ENCODE assay signal across 8 mouse cellular contexts in the genomic region with DNA sequence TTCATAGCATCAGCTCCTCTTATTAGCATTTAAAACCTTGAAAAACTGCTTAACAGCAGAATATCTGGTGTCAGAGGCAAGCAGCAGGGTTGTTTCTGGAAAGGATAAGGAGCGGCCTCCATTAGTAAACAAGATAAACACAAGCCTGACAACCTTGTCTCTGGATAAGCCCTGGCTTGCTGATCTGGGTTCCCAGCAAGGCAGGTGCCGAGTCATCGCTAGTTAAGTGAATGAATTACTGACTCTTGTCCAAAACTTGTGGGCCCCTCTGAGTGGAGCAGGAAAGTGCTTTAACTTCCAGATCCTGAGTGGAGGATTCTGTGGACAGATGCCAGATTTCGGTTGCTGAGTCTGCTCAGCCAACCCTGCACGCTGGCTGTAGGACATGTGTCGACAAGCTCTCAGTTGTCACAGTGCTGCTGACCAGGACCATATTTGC.
DNase-seq lines count a peak whose midpoint lies in the region; ATAC-seq lines count a peak whose summit lies in the region.

No protein-coding gene starts in this region.

- H3K4me1 ChIP-seq in forebrain, embryonic 10.5 days: peaks cover 26% of the 10 kb centered on the region
- peaks cover 13% of the 10 kb centered on the region; the same call in 1 of the 2 replicates for H3K4me1 ChIP-seq in forebrain, embryonic 13.5 days
- peaks cover 22% of the 10 kb centered on the region for H3K4me1 ChIP-seq in heart, embryonic 16.5 days (ENCODE audit: control insufficient read depth, insufficient read depth, low read length)
- peaks cover 36% of the 10 kb centered on the region for H3K4me1 ChIP-seq in liver, embryonic 11.5 days (replicated peaks; ENCODE audit: control insufficient read depth, insufficient read depth, low read length)

- ATAC-seq in forebrain, embryonic 13.5 days: no peak
- ATAC-seq in heart, embryonic 16.5 days (replicated peaks; ENCODE audit: extremely low read depth, insufficient read depth, low FRiP score): peak; percentile 30
- peak; percentile 95 for ATAC-seq in liver, embryonic 11.5 days (replicated peaks; ENCODE audit: low FRiP score)

- DNase-seq in forebrain, embryonic 10.5 days (ENCODE audit: extremely low spot score, low spot score): no peak
- peak; percentile 54 for DNase-seq in NIH3T3 (ENCODE audit: low read depth)
- DNase-seq in liver, embryonic 11.5 days (ENCODE audit: low spot score): no peak
- DNase-seq in spleen, postnatal 36 days (ENCODE audit: low spot score in 2 of 2): peak; percentile 60 to 78
- no peak for DNase-seq in left cerebral cortex, postnatal 25 days (ENCODE audit: low spot score in 2 of 2)
- no peak for DNase-seq in cerebellum, adult 9-11 months

- peak overlapping the region; percentile 73 for H3K27ac ChIP-seq in forebrain, embryonic 10.5 days
- H3K27ac ChIP-seq in forebrain, embryonic 13.5 days: no peak overlapping the region
- peak overlapping the region; percentile 84 for H3K27ac ChIP-seq in heart, embryonic 16.5 days (ENCODE audit: low read length)
- H3K27ac ChIP-seq in liver, embryonic 11.5 days (ENCODE audit: low read depth, low read length): peak overlapping the region; percentile 92

- H3K9me3 ChIP-seq in forebrain, embryonic 10.5 days: no peaks in the 10 kb centered on the region
- H3K9me3 ChIP-seq in forebrain, embryonic 13.5 days (replicated peaks): no peaks in the 10 kb centered on the region
- no peaks in the 10 kb centered on the region for H3K9me3 ChIP-seq in heart, embryonic 16.5 days (replicated peaks; ENCODE audit: control insufficient read depth, low read length)
- H3K9me3 ChIP-seq in liver, embryonic 11.5 days (ENCODE audit: control insufficient read depth, low read length): no peaks in the 10 kb centered on the region

- H3K36me3 ChIP-seq in forebrain, embryonic 10.5 days (replicated peaks): no peaks in the 10 kb centered on the region
- H3K36me3 ChIP-seq in forebrain, embryonic 13.5 days (ENCODE audit: poor library complexity, severe bottlenecking): no peaks in the 10 kb centered on the region
- no peaks in the 10 kb centered on the region for H3K36me3 ChIP-seq in heart, embryonic 16.5 days (ENCODE audit: control insufficient read depth, insufficient read depth)
- H3K36me3 ChIP-seq in liver, embryonic 11.5 days (ENCODE audit: control insufficient read depth, insufficient read depth, low read length): no peaks in the 10 kb centered on the region

- H3K4me3 ChIP-seq in forebrain, embryonic 10.5 days: no peak overlapping the region
- no peak overlapping the region for H3K4me3 ChIP-seq in forebrain, embryonic 13.5 days
- no peak overlapping the region for H3K4me3 ChIP-seq in heart, embryonic 16.5 days (ENCODE audit: low read length)
- H3K4me3 ChIP-seq in liver, embryonic 11.5 days (ENCODE audit: low read depth, low read length): no peak overlapping the region

- H3K27me3 ChIP-seq in forebrain, embryonic 10.5 days (ENCODE audit: poor library complexity, severe bottlenecking): no peaks in the 10 kb centered on the region
- H3K27me3 ChIP-seq in forebrain, embryonic 13.5 days: 0 out of 2 replicates have a peak, but pooled peaks cover 7% of the 10 kb centered on the region
- H3K27me3 ChIP-seq in heart, embryonic 16.5 days (ENCODE audit: control insufficient read depth, insufficient read depth, low read length): no peaks in the 10 kb centered on the region
- H3K27me3 ChIP-seq in liver, embryonic 11.5 days (replicated peaks; ENCODE audit: control insufficient read depth, insufficient read depth, low read length): no peaks in the 10 kb centered on the region

- WGBS in forebrain, embryonic 10.5 days: 87% methylated on average over 6 of the region's 6 CpGs
- WGBS in forebrain, embryonic 13.5 days: 77% methylated on average over 6 of the region's 6 CpGs
- 18% methylated on average over 6 of the region's 6 CpGs for WGBS in heart, embryonic 16.5 days
- WGBS in liver, embryonic 11.5 days: 26% methylated on average over 6 of the region's 6 CpGs

- H3K9ac ChIP-seq in forebrain, embryonic 13.5 days: no peak overlapping the region
- no peak overlapping the region for H3K9ac ChIP-seq in heart, embryonic 16.5 days (ENCODE audit: low read length)
- H3K9ac ChIP-seq in liver, embryonic 11.5 days (ENCODE audit: low read depth, low read length): peak overlapping the region; percentile 50

- H3K4me2 ChIP-seq in forebrain, embryonic 13.5 days: no peak overlapping the region
- no peak overlapping the region for H3K4me2 ChIP-seq in heart, embryonic 16.5 days (ENCODE audit: low read depth, low read length)
- H3K4me2 ChIP-seq in liver, embryonic 11.5 days: peak overlapping the region; percentile 53

- intact Hi-C loops in left cerebral cortex, postnatal 25 days (cut with DNase I): loop anchor here (5.0 to 10.0 kb wide), 2 partner anchors 101 to 262 kb away; no protein-coding TSS in a partner anchor

Comparison
In these comparisons a context has a peak if more than half of its experiments do, and no peak if none do; other contexts are left out.
1. DNase-seq: peak in NIH3T3 (single experiment) and spleen, postnatal 36 days (2 of 2); none in forebrain, embryonic 10.5 days (single experiment), liver, embryonic 11.5 days (single experiment), left cerebral cortex, postnatal 25 days (0 of 2) and cerebellum, adult 9-11 months (single experiment).